Mouse (Mus musculus) adrenal gland, postnatal 25 days (tissue): ENCODE measurements around the gene Cog7. TPM values are rescaled to one million over a fixed set of nuclear protein-coding genes. Genes with fewer than 3 reads are reported as not detected.

Experiments
- DNase-seq: peaks from one replicate; pipeline ENCODE4 v3.0.0; 2021; ENCODE audit warnings: mixed read lengths
- total RNA-seq: library from RNA; stranded (reverse); gene quantifications from 2 replicates; pipeline ENCODE4 v1.2.3, GENCODE M21; 2021

The Cog7 gene
- total RNA-seq, 1 experiment from 2014 or later = 31.7 TPM

DNA sequence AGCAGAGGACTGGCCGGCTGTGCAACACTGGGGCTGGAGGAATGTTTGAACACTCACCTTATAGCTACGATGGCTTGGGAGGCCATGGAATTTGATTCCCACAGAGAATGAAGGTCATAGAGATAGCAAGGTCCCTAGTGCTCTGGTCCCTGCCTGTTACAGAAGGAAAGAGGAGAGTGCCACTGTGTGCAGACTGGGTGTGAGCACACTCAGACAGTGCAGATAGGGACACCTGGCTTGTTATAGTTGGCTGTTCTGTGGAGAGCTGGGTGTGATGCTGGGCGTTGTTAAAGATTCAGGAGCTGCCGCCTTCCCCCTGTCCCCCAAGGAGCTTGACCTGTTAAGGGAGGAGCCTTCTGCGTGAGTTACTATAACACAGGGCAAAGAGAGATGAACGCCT is 84.8 kb downstream of the Cog7 start:
- DNase-seq = no peak

GRCm38 (mm10) chr7:121890636-121891360 is 90.7 kb downstream of the Cog7 start:
- DNase-seq = no peak

DNA sequence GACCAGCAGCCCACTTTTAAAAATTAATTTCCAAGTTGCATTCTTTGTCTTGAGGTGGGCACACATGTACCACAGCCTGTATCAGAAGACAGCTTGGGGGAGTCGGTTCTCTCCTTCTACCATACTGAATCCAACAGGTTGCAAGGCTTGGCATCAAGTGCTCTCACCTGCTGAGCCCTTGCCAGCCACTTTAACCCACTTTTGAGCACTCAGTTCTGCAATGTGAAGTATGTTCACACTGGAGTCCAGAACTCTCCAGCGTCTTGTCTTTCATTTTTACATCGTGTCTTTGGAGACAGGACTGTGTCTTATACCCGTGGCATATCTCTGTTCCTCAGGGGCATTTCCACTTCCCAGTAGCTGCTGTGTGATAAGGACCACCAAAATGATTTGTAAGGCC is 101.3 kb downstream of the Cog7 start:
- DNase-seq = no peak

DNA sequence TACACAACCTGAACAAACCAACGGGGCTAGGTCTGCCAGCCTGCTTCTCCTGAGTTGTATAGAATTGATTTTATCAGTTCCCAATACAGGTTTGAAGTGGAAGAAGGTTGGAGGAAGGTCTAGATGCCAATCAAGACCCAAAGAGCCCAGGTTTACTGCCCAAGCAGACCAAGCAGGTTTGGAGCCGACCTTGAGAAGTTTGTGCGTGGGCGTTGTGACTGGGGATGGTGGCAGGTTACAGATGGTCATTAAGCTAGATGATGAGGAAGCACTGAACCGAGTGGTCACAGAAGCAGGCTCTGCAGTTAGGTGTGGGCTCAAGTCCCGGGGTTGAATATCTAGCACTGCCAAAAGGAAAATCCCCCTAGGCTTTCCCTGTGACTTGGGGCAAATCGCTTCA is 106.7 kb downstream of the Cog7 start:
- no peak for DNase-seq

- no peak for DNase-seq
These were observed 107.5 kb downstream of the Cog7 start for GRCm38 (mm10) chr7:121873998-121874397.

- no peak for DNase-seq
These were observed 109.9 kb downstream of the Cog7 start for GRCm38 (mm10) chr7:121871631-121872030.

GRCm38 (mm10) chr7:121864858-121865585 is 116.5 kb downstream of the Cog7 start, which contains the start of gene Scnn1b:
TSS of gene Scnn1b (plus strand) at chr7:121865038.
- DNase-seq = no peak

DNA sequence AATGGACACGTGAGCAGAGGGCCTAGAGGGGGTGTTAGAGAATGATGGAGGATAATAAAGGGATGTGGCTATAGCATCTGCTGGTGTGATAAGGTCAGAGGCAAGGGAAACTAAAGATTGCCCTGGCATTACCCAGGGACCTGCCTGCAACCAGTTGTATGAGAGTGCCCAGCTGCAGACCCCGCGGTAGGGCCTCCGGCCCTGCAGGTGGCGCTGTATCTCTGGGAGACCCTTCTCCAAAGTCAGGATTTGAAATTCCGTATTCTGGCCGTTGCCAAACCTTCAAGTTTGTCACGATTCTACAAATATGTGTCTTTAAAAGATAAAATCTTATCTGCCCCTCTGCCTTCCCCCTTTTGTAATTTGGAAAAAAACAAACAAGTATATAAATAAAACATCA is 122.6 kb downstream of the Cog7 start:
- DNase-seq = no peak

GRCm38 (mm10) chr7:121857177-121857884 is 124.2 kb downstream of the Cog7 start:
- DNase-seq = no peak

DNA sequence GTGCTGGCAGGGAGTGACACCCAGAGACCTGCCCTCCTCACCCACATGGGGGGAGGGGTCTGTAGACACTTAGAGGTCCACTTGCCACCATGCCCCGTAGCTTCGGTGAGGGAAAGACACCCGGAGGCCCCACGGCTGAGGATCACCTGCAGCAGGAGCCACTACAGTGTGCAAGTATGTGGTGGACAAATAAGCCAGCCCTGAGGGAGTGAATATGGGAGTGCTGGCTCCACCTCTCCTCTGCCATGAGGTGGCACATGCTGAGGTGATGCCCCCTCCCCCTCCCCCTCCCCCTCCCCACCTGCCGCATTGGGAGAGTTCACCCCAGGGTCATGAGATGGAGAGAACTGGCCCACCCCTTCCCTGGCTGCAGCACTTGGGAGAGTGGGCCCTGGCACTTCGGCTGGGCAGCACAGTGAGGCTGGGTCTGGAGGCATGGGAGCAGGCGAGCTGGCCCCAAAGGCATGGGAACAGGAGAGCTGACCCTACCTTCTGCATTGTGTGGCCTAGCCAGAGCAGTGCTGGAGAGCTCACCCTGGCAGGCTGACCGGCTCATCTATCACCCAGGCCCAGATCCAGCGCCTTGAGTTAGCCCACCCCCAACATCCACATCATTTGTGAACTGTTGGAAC is 132.9 kb downstream of the Cog7 start:
- DNase-seq = no peak

GRCm38 (mm10) chr7:121845964-121846363 is 135.5 kb downstream of the Cog7 start:
- DNase-seq = no peak

DNA sequence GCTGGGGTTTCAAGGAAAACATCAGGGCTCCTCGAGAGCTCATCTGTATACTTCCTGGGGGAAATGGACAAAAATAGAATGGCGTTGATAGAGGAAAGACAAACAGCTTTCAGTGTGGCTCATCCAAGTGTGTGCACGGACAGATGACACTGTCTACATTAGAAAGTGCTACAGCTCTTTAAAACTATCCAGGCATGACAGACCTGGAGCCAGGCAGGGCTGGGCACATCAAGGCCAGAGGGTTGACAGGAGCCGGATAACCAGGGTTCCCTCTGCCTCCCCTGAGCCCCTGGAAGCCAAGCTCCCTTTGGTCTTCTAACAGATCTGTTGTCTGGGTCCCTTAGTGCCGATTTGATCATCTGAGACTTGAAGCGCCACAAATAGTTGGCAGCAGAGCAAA is 139.3 kb downstream of the Cog7 start:
- DNase-seq = no peak

DNA sequence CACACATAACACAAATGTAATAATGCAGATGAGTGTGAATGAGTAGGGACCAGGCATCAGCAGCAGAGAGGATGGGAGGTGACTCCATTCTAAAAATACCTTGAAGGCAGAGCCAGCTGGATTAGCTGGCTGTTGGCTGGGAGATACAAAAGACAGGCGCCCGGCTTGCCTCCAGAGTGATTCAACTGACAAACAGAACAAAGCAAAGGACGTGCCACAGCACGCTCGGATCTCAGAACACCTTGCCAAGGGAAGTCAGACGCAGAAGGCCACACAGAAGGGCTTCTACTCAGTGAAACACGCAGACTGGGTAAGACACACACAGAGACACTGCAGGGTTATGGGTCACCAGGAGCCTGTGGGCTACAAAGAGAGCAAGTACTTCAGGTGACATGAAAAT is 140.7 kb downstream of the Cog7 start:
- DNase-seq = no peak

DNA sequence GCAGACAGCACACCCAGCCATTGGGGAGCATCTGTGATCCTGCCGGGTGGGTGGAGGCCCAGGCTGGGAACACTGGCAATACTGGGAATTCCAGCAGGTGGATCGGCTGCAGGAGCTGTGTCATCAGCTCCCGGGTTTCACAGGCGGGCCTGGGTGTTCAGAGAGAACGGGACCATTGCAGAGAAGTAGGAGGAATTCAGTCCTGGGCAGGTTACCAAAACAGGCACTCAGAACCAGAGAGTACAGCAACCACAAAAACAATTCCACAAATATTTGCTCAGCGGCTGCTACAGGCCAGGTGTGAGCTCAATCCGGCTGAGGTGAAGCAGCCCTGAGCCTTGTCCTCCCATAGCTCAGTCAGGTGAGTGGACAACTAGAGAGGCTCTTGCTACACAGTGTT is 144.7 kb downstream of the Cog7 start:
- DNase-seq = no peak

GRCm38 (mm10) chr7:121835392-121835791 is 146.1 kb downstream of the Cog7 start:
- DNase-seq = no peak

Other genes starting within 250 kb of the Cog7 start
- 0.09 TPM in 1 of 2 replicates, not detected in the other for gene Scnn1g, start 247.2 kb downstream of the Cog7 start, total RNA-seq
- gene Scnn1b, start 116.7 kb downstream of the Cog7 start, total RNA-seq = not detected in 2 replicates
- gene Gga2, start 39.5 kb upstream of the Cog7 start, total RNA-seq = 16.6 and 17.6 TPM in 2 replicates
- 53.2 and 56.1 TPM in 2 replicates for gene Ubfd1, start 85.5 kb upstream of the Cog7 start, total RNA-seq
- gene Ears2, start 85.6 kb upstream of the Cog7 start, total RNA-seq = 18.5 and 19.7 TPM in 2 replicates
- gene Ndufab1, start 120.2 kb upstream of the Cog7 start, total RNA-seq = 407 and 491 TPM in 2 replicates
- gene Palb2, start 151.3 kb upstream of the Cog7 start, total RNA-seq = 2.8 and 3.2 TPM in 2 replicates
- gene Dctn5, start 151.3 kb upstream of the Cog7 start, total RNA-seq = 60.0 and 77.0 TPM in 2 replicates
- gene Plk1, start 177.7 kb upstream of the Cog7 start, total RNA-seq = 8.1 and 10.2 TPM in 2 replicates
- gene Ern2, start 204.5 kb upstream of the Cog7 start, total RNA-seq = 0.15 TPM in 1 of 2 replicates, not detected in the other
- 0.62 and 1.6 TPM in 2 replicates for gene Chp2, start 237.8 kb upstream of the Cog7 start, total RNA-seq